Mouse (Mus musculus) gastrocnemius, postnatal 25 days (tissue): ENCODE data around the gene Cnnm1. TPM values are rescaled to one million over a fixed set of nuclear protein-coding genes. Genes with fewer than 3 reads are reported as not detected.
"Not testable (repeated sequence)": the region's sequence is repeated elsewhere in the genome, so short reads cannot be mapped to it uniquely, and the experiment has no call there.

Source experiments
- DNase-seq: peaks from one replicate; pipeline ENCODE4 v3.0.0; 2022
- total RNA-seq, 2 experiments: library from RNA; stranded (reverse); gene quantifications; 1 replicate in 1 of 2; 2 replicates in 1 of 2; pipeline ENCODE4 v1.2.3; 2021

Cnnm1 gene
- total RNA-seq, 2 experiments from 2014 or later: 0.05 TPM; not detected in 1

- DNase-seq: no peak
Measured at GRCm38 (mm10) chr19:43465601-43466255, 25.5 kb downstream of the Cnnm1 start.

GRCm38 (mm10) chr19:43467927-43468685, 27.9 kb downstream of the Cnnm1 start:
- DNase-seq: no peak

- no peak for DNase-seq
Measured at GRCm38 (mm10) chr19:43469333-43469732, 29.1 kb downstream of the Cnnm1 start.

GRCm38 (mm10) chr19:43472331-43472730, 32.1 kb downstream of the Cnnm1 start:
- no peak for DNase-seq

GRCm38 (mm10) chr19:43472781-43473180, 32.5 kb downstream of the Cnnm1 start:
- no peak for DNase-seq

- no peak for DNase-seq
Measured at GRCm38 (mm10) chr19:43475642-43476041, 35.4 kb downstream of the Cnnm1 start.

- DNase-seq: no peak
Measured at GRCm38 (mm10) chr19:43476063-43476462, 35.8 kb downstream of the Cnnm1 start.

- DNase-seq: no peak
Measured at GRCm38 (mm10) chr19:43477436-43477835, 37.2 kb downstream of the Cnnm1 start.

- DNase-seq: no peak
Measured at GRCm38 (mm10) chr19:43478891-43479290, 38.7 kb downstream of the Cnnm1 start.

GRCm38 (mm10) chr19:43479431-43479830, 39.2 kb downstream of the Cnnm1 start:
- DNase-seq: no peak

GRCm38 (mm10) chr19:43480512-43480911, 40.3 kb downstream of the Cnnm1 start:
- no peak for DNase-seq

GRCm38 (mm10) chr19:43487429-43487828, 47.2 kb downstream of the Cnnm1 start:
- no peak for DNase-seq

GRCm38 (mm10) chr19:43493316-43493715, 53.1 kb downstream of the Cnnm1 start:
- DNase-seq: not testable (repeated sequence)

- no peak for DNase-seq
Measured at GRCm38 (mm10) chr19:43493878-43494277, 53.6 kb downstream of the Cnnm1 start.

- DNase-seq: no peak
Measured at GRCm38 (mm10) chr19:43494914-43495313, 54.7 kb downstream of the Cnnm1 start.

- no peak for DNase-seq
Measured at GRCm38 (mm10) chr19:43495846-43496245, 55.6 kb downstream of the Cnnm1 start.

GRCm38 (mm10) chr19:43497440-43497839, 57.2 kb downstream of the Cnnm1 start:
- DNase-seq: peak; percentile 35

- DNase-seq: peak; percentile 41
Measured at GRCm38 (mm10) chr19:43498874-43499273, 58.6 kb downstream of the Cnnm1 start.

- no peak for DNase-seq
Measured at GRCm38 (mm10) chr19:43502630-43503029, 62.4 kb downstream of the Cnnm1 start.

GRCm38 (mm10) chr19:43503593-43503992, 63.4 kb downstream of the Cnnm1 start:
- not testable (repeated sequence) for DNase-seq

- DNase-seq: no peak
Measured at GRCm38 (mm10) chr19:43505441-43505840, 65.2 kb downstream of the Cnnm1 start.

GRCm38 (mm10) chr19:43510436-43511220, 70.4 kb downstream of the Cnnm1 start:
- DNase-seq: no peak
